Mouse (Mus musculus) cortical plate, adult 2 months (tissue): ENCODE results near the gene Gm49394.

ENCODE experiments used
- CTCF ChIP-seq: fragments of 200-500 bp; IDR thresholded peaks from 2 replicates; pipeline ENCODE4 v1.5.1; 2011; ENCODE audit warnings: mild to moderate bottlenecking, control low read depth, low read length; ENCODE audit not compliant: insufficient read depth; ENCODE audit errors: extremely low read depth
- POLR2A ChIP-seq: fragments of 200-500 bp; IDR thresholded peaks from 2 replicates; pipeline ENCODE4 v1.6.1; 2011; ENCODE audit warnings: mild to moderate bottlenecking, low read length, control low read depth; ENCODE audit not compliant: insufficient read depth; ENCODE audit errors: extremely low read depth

GRCm38 (mm10) chr7:142622180-142622579 is 47.6 kb downstream of the Gm49394 start:
- TF ChIP-seq CTCF (no peak), POLR2A (no peak)
